Mouse (Mus musculus) neutrophil, adult 59 days (primary cell): ENCODE data around the gene Cav3. TPM values are rescaled to one million over a fixed set of nuclear protein-coding genes. Genes with fewer than 3 reads are reported as not detected.

Source experiments
- total RNA-seq, 2 experiments: library from RNA; stranded (reverse); gene quantifications; 1 replicate in 1 of 2; 2 replicates in 1 of 2; pipeline ENCODE4 v1.2.4; 2023

Cav3 gene
- not detected for total RNA-seq

DNA sequence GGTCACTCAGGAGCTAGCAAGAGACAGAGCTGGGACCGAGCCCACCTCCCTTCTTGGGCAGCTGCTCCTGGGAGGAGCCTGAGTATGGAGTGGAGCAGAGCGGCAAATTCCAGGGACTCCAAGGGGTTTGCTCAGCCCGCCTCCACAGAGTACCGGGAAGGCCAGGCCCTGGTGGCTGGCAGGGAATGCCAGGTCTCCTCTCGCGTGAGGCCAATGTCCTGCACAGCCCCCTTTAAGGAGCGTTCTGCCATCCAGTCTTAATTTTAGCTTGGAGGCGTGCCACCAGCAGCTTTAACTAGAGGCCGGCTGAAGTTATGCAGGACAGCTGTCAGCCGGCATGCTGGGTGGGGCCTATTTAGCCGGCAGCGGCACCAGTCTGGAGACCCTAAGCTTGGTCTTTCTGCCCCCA lies at the start of gene Cav3:
Cav3 (plus strand) TSS at position 165 of the 409 bp plus-strand sequence.

DNA sequence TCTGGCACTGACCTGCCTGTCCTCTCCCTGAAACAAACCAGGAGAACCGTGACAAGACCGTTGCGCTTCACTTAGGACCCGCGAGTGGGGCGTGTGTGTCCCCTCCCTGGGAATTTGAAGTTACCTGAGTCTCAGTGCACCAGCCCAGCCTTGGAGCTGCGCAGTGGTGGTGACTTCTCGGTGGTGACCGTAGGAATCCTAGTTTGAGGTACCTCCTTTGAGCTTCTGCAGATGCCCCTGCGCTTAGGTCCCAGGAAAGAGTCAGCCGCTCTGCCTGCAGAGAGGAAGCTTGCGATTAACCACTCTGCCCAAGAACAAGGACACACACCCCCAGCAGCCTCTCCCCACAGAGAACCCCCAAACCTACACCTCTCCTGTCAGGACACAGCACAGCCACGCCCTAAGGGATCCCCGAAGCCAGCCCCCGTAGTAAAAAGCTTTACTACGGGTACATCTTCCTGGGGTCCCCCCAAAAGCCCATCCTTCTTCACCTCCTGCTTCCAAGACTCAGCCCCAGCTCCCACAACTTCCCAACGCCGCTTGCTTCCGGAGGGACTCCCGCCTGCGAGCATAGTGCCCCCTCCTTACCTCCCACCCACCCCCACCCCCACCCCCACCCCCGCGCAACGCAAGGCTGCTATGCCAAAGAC lies 30.7 kb downstream of the Cav3 start, which contains the start of gene Oxtr:
Oxtr (minus strand) TSS at position 34 of the 650 bp plus-strand sequence.

Other genes starting within 250 kb of the Cav3 start
- under 1 TPM in 1 of 2 experiments, not detected in 1; 0.22 TPM for gene Lmcd1, start 185.7 kb upstream of the Cav3 start, total RNA-seq
- not detected for gene Ssu2, start 71.5 kb upstream of the Cav3 start, total RNA-seq
- not detected for gene Oxtr, start 30.4 kb downstream of the Cav3 start, total RNA-seq
- 10 to 100 TPM; 13.6 to 14.1 TPM for gene Rad18, start 237.2 kb downstream of the Cav3 start, total RNA-seq